Mouse (Mus musculus): Measurements from ENCODE around the gene Zfp512b.

Zfp512b gene

GRCm38 (mm10) chr2:181592231-181593041 lies at the start of gene Zfp512b:
Zfp512b (minus strand) TSS chr2:181592803.
- peak; percentile 72 for DNase-seq

GRCm38 (mm10) chr2:181635865-181636264 lies 43.3 kb upstream of the Zfp512b start:
- DNase-seq, result no peak

DNA sequence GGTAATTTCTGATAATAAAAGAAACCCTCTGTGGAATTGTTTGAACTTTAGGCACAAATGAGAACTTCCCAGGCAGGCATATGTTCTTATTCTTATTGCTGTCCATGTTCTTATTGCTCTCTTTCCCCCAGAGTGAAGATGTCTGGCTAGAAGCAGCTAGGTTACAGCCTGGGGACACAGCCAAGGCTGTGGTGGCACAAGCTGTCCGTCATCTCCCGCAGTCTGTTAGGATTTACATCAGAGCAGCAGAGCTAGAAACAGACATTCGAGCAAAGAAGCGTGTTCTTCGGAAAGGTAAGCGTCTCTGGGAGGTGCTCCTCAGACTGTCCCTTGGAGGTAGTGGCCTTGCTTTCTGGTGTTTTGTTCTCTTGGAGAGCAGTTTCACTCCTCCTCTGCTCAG lies 40.0 kb upstream of the Zfp512b start:
- no peak for DNase-seq

GRCm38 (mm10) chr2:181628471-181628870 lies 35.9 kb upstream of the Zfp512b start:
- no peak for DNase-seq

GRCm38 (mm10) chr2:181623401-181623800 lies 30.8 kb upstream of the Zfp512b start:
- peak; percentile 38 for DNase-seq

DNA sequence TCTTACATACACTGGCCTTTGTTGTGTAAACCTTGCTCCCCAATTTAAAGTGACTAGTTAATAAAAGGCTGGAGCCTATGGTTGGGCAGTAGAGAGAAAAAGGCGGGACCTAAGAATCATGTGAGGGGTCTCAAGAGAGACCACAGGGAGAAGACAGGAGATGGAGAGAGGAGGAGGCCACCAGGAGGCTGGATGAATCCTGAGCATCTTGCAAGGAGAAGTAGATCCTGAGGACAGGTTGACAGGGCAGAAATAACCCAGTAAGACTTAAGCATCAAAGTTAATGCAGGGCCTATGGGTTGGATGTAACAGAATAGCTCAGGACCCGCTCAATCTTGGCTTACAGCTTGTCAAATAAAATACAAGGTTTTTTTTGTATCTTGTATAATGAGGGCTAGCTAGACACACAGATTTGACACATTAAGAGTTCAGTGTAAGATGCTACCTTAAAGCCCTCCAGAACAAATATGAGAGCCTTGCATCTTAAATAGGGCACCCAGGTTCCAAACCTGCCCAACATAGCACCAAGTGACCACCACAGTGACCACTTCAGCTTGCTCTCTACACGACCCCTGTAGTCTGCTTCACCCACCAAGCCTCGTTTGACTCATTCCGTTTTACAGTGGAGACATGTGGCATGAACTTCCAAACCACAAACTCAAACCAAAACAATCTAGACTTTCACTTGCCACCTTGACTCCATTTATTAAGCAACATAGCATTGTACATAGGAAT lies 26.3 kb upstream of the Zfp512b start:
- DNase-seq, result no peak

GRCm38 (mm10) chr2:181602367-181602766 lies 9.8 kb upstream of the Zfp512b start:
- no peak for DNase-seq

- no peak for DNase-seq
These were observed 9.1 kb upstream of the Zfp512b start for GRCm38 (mm10) chr2:181601751-181602145.

DNA sequence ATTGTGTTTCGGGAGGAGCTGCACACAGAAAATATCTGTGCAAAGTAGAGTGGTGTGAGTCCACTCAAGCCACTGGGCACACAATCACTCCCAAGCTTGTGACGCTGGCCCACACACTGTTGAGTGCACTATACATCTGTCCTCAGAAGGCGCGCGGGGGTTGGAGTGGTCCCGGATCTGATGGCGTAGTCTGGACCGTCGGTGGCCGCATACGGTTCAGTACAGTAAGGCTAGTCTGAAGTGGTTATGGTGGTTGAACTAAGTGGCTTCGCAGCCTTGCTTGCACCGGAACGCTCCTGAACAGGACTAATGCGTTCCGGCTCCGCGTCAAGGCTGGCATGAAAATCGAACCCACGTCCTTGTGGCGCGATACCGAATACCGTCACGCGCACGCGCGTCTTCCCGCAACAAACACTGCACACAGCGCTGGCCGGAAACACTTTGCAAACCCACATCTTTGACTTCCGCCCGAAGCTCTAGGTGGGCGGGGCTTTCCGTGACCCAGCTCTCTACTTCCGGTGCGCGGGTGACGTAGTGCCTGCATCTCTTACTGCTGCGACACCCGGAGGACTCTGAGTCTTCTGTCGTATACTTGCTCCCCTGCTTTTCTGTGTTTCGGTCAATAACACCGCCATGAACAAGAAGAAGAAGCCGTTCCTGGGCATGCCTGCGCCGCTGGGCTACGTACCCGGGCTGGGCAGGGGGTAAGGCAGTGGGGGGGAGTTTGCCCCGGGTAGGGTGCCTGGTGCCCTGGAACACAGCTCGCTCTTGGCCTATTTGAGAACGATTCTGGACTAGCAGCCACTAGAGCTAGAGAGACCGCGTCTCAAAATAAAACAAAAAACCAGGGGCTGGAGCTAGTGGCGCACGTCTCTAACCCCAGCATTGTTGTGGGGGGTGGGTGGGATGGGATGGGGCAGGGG lies 8.5 kb upstream of the Zfp512b start:
- DNase-seq, result peak; percentile 97

GRCm38 (mm10) chr2:181600226-181600758 lies 7.7 kb upstream of the Zfp512b start:
- no peak for DNase-seq

- DNase-seq, result peak; percentile 72
These were observed 6.1 kb upstream of the Zfp512b start, which contains the start of gene Samd10 for GRCm38 (mm10) chr2:181598454-181599351. Samd10 (minus strand) TSS chr2:181599212.

DNA sequence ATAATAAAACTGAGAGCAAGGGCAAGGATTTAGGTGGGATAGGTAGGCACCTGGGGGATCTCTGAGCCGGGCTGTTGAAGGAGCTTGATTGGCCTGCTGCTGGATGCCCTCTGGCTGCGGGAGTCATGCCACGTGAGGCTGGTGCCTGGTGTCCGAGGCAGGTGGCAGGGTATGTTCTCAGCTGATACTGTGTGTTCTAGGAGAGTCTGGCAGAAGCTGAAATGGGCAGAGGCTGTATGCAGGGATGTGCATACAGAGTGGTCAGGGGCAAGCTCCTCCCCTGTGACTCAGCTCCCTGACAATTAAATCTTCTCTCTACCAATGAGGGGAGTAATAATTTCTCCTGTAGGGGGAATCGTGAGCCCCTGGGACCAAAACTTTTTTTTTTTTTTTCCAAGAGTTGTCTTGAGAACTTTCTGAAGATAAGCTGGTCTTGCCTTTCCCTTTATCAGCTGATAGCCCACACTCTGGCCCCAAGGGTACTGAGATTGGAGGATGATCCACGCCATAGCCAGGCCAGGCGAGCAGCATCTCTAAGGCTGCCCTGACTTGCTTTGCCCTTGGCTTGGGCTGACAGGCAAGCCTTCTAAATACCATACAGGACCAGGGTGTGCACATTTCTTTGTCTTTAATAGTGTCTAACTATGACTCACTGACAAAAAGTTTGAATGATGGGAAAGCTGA lies 4.9 kb upstream of the Zfp512b start:
- no peak for DNase-seq

GRCm38 (mm10) chr2:181596221-181596960 lies 3.8 kb upstream of the Zfp512b start:
- no peak for DNase-seq

DNA sequence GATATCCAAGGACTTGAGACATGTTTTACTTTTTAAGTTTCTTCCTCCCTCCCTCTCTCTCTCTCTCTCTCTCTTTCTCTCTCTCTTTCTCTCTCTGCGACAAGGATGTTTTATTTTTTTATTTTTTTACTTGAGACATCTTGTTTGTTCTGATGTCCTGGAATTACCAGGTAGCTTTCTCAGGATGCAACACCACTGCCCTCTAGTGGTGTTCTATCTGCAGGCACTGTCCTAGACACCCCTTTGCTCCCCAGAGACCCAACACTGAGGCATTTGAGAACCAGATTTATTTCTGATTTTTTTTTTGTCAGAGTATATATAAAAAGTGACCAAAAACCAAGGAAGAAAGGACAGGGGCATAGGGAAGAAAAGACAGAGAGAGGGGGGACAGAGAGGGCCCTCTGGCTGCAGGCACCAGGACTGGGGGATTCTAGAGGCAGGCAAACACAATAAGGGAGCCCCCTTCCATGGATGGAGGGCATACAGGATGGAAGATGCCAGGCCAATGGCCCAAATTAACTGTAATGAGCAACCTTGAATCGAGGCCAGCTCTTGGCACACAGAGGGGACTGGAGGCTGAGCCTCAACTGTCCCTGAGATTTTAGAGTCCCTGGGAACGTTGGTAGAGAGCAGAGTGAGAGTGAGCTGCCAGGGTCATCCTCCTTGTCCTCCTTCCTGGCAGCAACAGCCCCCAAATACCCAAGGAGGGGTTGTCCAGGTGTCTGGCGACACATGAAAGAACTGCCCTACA lies 2.5 kb upstream of the Zfp512b start:
- DNase-seq, result no peak

- DNase-seq, result no peak
These were observed 1.3 kb upstream of the Zfp512b start for GRCm38 (mm10) chr2:181593937-181594336.

GRCm38 (mm10) chr2:181593042-181593421 lies 429 bp upstream of the Zfp512b start:
- no peak for DNase-seq

- DNase-seq, result no peak
These were observed 996 bp downstream of the Zfp512b start, which contains the start of gene Prpf6 for GRCm38 (mm10) chr2:181591528-181592085. Prpf6 (plus strand) TSS chr2:181591868.

DNA sequence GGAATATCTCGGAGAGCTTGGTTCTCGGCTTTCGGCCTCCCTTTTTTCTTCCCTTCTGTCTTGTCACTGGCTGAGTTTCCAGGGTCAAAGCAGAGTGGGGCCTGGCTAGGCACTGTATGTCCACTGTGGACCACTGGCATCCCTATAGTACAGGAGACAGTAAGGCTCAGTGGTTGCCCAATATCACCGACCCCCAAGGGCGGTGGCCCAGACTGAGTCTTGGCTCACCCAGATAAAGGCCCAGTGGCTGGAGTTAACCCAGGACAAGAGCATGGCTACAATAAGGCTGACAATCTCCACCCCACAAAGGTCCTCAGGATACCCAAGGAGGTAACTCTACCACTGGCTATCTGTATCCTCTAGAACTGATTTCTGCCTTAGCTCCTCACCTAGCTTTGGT lies 2.1 kb downstream of the Zfp512b start:
- no peak for DNase-seq

GRCm38 (mm10) chr2:181589732-181590105 lies 2.9 kb downstream of the Zfp512b start:
- no peak for DNase-seq

Measured in right cerebral cortex, postnatal 14 days (tissue).